Mouse (Mus musculus): ENCODE data around the gene Fat1. TPM values are rescaled to one million over a fixed set of nuclear protein-coding genes. Genes with fewer than 3 reads are reported as not detected.

Gene Fat1
- polyA plus RNA-seq, 1 experiment, result 11.5 TPM

- Histone ChIP-seq H3K79me2 (ENCODE audit: control insufficient read depth, insufficient read depth) (no peaks in the 10 kb centered on the region), H3K36me3 (ENCODE audit: control insufficient read depth, insufficient read depth) (peaks cover 16% of the 10 kb centered on the region), H3K27me3 (ENCODE audit: control insufficient read depth, insufficient read depth, insufficient read length) (no peaks in the 10 kb centered on the region), H3ac (ENCODE audit: control insufficient read depth, insufficient read length) (no peak overlapping the region), H3K4me3 (no peak overlapping the region), H3K4me2 (ENCODE audit: low read depth) (no peak overlapping the region)
- TF ChIP-seq REST (IDR thresholded peaks at IDR 0.05; ENCODE audit: insufficient read depth, insufficient read length) (no peak), E2F4 (IDR thresholded peaks at IDR 0.05; ENCODE audit: insufficient read depth) (no peak), POLR2A (IDR thresholded peaks at IDR 0.05; ENCODE audit: insufficient read length, low read depth) (no peak), TCF12 (IDR thresholded peaks at IDR 0.05; ENCODE audit: insufficient read depth, poor library complexity, severe bottlenecking) (no peak), MYOD1 (IDR thresholded peaks at IDR 0.05; ENCODE audit: control insufficient read depth in 1 of 3, insufficient read length in 2 of 3, low read depth in 2 of 3) (no peak), MAX (IDR thresholded peaks at IDR 0.05; ENCODE audit: low read depth) (no peak), TCF3 (IDR thresholded peaks at IDR 0.05; ENCODE audit: insufficient read length, low read depth) (no peak), USF1 (IDR thresholded peaks at IDR 0.05; ENCODE audit: low read depth) (no peak), SRF (IDR thresholded peaks at IDR 0.05; ENCODE audit: control insufficient read depth, insufficient read length, low read depth) (no peak), POLR2AphosphoS2 (IDR thresholded peaks at IDR 0.05; ENCODE audit: insufficient read length, low read depth) (no peak), CEBPB (IDR thresholded peaks at IDR 0.05; ENCODE audit: insufficient read depth, poor library complexity, severe bottlenecking) (no peak), MYOG (IDR thresholded peaks at IDR 0.05; ENCODE audit: control insufficient read depth in 1 of 3, insufficient read depth in 1 of 3, insufficient read length in 2 of 3, low read depth in 2 of 3) (no peak)
These were observed 75.4 kb downstream of the Fat1 start for GRCm38 (mm10) chr8:45010685-45011084.

GRCm38 (mm10) chr8:45011774-45012173, 76.5 kb downstream of the Fat1 start:
- Histone ChIP-seq H3K4me3 (no peak overlapping the region), H3K36me3 (ENCODE audit: control insufficient read depth, insufficient read depth) (peaks cover 16% of the 10 kb centered on the region), H3K4me2 (ENCODE audit: low read depth) (no peak overlapping the region), H3K79me2 (ENCODE audit: control insufficient read depth, insufficient read depth) (no peaks in the 10 kb centered on the region), H3ac (ENCODE audit: control insufficient read depth, insufficient read length) (no peak overlapping the region), H3K27me3 (ENCODE audit: control insufficient read depth, insufficient read depth, insufficient read length) (no peaks in the 10 kb centered on the region)
- no peak for TF ChIP-seq E2F4 (IDR thresholded peaks at IDR 0.05; ENCODE audit: insufficient read depth)
- no peak for TF ChIP-seq CEBPB (IDR thresholded peaks at IDR 0.05; ENCODE audit: insufficient read depth, poor library complexity, severe bottlenecking)
- no peak for TF ChIP-seq POLR2A (IDR thresholded peaks at IDR 0.05; ENCODE audit: insufficient read length, low read depth)
- no peak for TF ChIP-seq TCF3 (IDR thresholded peaks at IDR 0.05; ENCODE audit: insufficient read length, low read depth)
- no peak for TF ChIP-seq MAX (IDR thresholded peaks at IDR 0.05; ENCODE audit: low read depth)
- no peak for TF ChIP-seq MYOD1 (IDR thresholded peaks at IDR 0.05; ENCODE audit: control insufficient read depth in 1 of 3, insufficient read length in 2 of 3, low read depth in 2 of 3)
- no peak for TF ChIP-seq REST (IDR thresholded peaks at IDR 0.05; ENCODE audit: insufficient read depth, insufficient read length)
- TF ChIP-seq MYOG (IDR thresholded peaks at IDR 0.05; ENCODE audit: control insufficient read depth in 1 of 3, insufficient read depth in 1 of 3, insufficient read length in 2 of 3, low read depth in 2 of 3), result no peak
- no peak for TF ChIP-seq POLR2AphosphoS2 (IDR thresholded peaks at IDR 0.05; ENCODE audit: insufficient read length, low read depth)
- no peak for TF ChIP-seq SRF (IDR thresholded peaks at IDR 0.05; ENCODE audit: control insufficient read depth, insufficient read length, low read depth)

GRCm38 (mm10) chr8:45013852-45014251, 78.6 kb downstream of the Fat1 start:
- no peak overlapping the region for H3ac ChIP-seq (ENCODE audit: control insufficient read depth, insufficient read length)
- H3K4me2 ChIP-seq (ENCODE audit: low read depth), result no peak overlapping the region
- H3K36me3 ChIP-seq (ENCODE audit: control insufficient read depth, insufficient read depth), result peaks cover 25% of the 10 kb centered on the region
- TF ChIP-seq E2F4 (IDR thresholded peaks at IDR 0.05; ENCODE audit: insufficient read depth) (no peak), SRF (IDR thresholded peaks at IDR 0.05; ENCODE audit: control insufficient read depth, insufficient read length, low read depth) (no peak), MAX (IDR thresholded peaks at IDR 0.05; ENCODE audit: low read depth) (no peak), MYOG (IDR thresholded peaks at IDR 0.05; ENCODE audit: control insufficient read depth in 1 of 3, insufficient read depth in 1 of 3, insufficient read length in 2 of 3, low read depth in 2 of 3) (no peak), USF1 (IDR thresholded peaks at IDR 0.05; ENCODE audit: low read depth) (no peak), TCF12 (IDR thresholded peaks at IDR 0.05; ENCODE audit: insufficient read depth, poor library complexity, severe bottlenecking) (no peak), MYOD1 (IDR thresholded peaks at IDR 0.05; ENCODE audit: control insufficient read depth in 1 of 3, insufficient read length in 2 of 3, low read depth in 2 of 3) (no peak), POLR2A (IDR thresholded peaks at IDR 0.05; ENCODE audit: insufficient read length, low read depth) (no peak), POLR2AphosphoS2 (IDR thresholded peaks at IDR 0.05; ENCODE audit: insufficient read length, low read depth) (no peak), TCF3 (IDR thresholded peaks at IDR 0.05; ENCODE audit: insufficient read length, low read depth) (no peak), REST (IDR thresholded peaks at IDR 0.05; ENCODE audit: insufficient read depth, insufficient read length) (no peak), CEBPB (IDR thresholded peaks at IDR 0.05; ENCODE audit: insufficient read depth, poor library complexity, severe bottlenecking) (no peak)
- no peaks in the 10 kb centered on the region for H3K79me2 ChIP-seq (ENCODE audit: control insufficient read depth, insufficient read depth)
- no peak overlapping the region for H3K4me3 ChIP-seq
- H3K27me3 ChIP-seq (ENCODE audit: control insufficient read depth, insufficient read depth, insufficient read length), result no peaks in the 10 kb centered on the region

DNA sequence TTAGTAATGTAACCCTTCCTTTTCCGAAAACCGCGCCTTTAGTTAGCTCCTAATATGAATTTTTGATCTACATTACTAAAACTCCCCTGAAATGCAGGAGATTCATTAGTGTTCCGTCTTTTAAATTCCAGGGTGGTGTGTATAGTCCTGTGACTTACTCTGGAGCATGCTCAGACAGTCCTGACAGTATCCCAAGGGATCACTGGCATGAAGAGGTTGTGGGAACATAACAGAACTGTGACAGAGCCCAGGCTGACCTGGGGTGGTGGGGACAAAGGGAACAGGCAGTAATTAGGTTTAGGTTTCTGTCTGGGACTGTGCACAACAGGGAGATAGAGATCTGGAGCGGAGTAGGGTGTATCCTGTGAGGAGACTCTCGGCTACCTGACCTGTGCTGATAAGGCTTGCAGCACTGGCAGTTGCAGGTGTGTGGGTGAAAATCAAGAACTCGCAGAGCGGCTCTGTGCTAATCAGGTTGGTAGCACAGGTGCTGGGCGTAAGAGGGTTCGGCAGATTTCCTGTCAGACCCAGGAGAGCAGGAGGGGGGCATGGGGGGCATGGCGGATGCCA, 79.3 kb downstream of the Fat1 start:
- H3K36me3 ChIP-seq (ENCODE audit: control insufficient read depth, insufficient read depth), result peaks cover 28% of the 10 kb centered on the region
- no peaks in the 10 kb centered on the region for H3K27me3 ChIP-seq (ENCODE audit: control insufficient read depth, insufficient read depth, insufficient read length)
- no peak overlapping the region for H3K4me2 ChIP-seq (ENCODE audit: low read depth)
- H3ac ChIP-seq (ENCODE audit: control insufficient read depth, insufficient read length), result no peak overlapping the region
- no peak overlapping the region for H3K4me3 ChIP-seq
- no peaks in the 10 kb centered on the region for H3K79me2 ChIP-seq (ENCODE audit: control insufficient read depth, insufficient read depth)
- TF ChIP-seq MAX (IDR thresholded peaks at IDR 0.05; ENCODE audit: low read depth) (no peak), REST (IDR thresholded peaks at IDR 0.05; ENCODE audit: insufficient read depth, insufficient read length) (no peak), CEBPB (IDR thresholded peaks at IDR 0.05; ENCODE audit: insufficient read depth, poor library complexity, severe bottlenecking) (no peak), USF1 (IDR thresholded peaks at IDR 0.05; ENCODE audit: low read depth) (no peak), TCF3 (IDR thresholded peaks at IDR 0.05; ENCODE audit: insufficient read length, low read depth) (no peak), SRF (IDR thresholded peaks at IDR 0.05; ENCODE audit: control insufficient read depth, insufficient read length, low read depth) (no peak), E2F4 (IDR thresholded peaks at IDR 0.05; ENCODE audit: insufficient read depth) (no peak), POLR2A (IDR thresholded peaks at IDR 0.05; ENCODE audit: insufficient read length, low read depth) (no peak), MYOG (IDR thresholded peaks at IDR 0.05; ENCODE audit: control insufficient read depth in 1 of 3, insufficient read depth in 1 of 3, insufficient read length in 2 of 3, low read depth in 2 of 3) (no peak), POLR2AphosphoS2 (IDR thresholded peaks at IDR 0.05; ENCODE audit: insufficient read length, low read depth) (no peak), TCF12 (IDR thresholded peaks at IDR 0.05; ENCODE audit: insufficient read depth, poor library complexity, severe bottlenecking) (no peak), MYOD1 (IDR thresholded peaks at IDR 0.05; ENCODE audit: control insufficient read depth in 1 of 3, insufficient read length in 2 of 3, low read depth in 2 of 3) (no peak)

Data from myocyte (in vitro differentiated cells).